Mouse (Mus musculus) heart, adult 2 months (tissue): ENCODE data around the gene Cep104. TPM values are rescaled to one million over a fixed set of nuclear protein-coding genes. Genes with fewer than 3 reads are reported as not detected.

Experiments
- DNase-seq, 2 experiments: peaks; one replicate each; pipeline ENCODE4 v3.0.0; 2021
- H3K27ac ChIP-seq: fragments of 200-600 bp; 2 replicates; pipeline ENCODE4 v1.8.1; 2022
- H3K27me3 ChIP-seq: fragments of 200-500 bp; 2 replicates; pipeline ENCODE4 v1.6.1; 2012; ENCODE audit warnings: mild to moderate bottlenecking, low read length, inconsistent platforms, mixed read lengths; ENCODE audit not compliant: control insufficient read depth, insufficient read depth
- H3K36me3 ChIP-seq: fragments of 200-500 bp; 2 replicates; pipeline ENCODE4 v1.6.1; 2012; ENCODE audit warnings: low read length, inconsistent platforms; ENCODE audit not compliant: control insufficient read depth, insufficient read depth
- H3K4me1 ChIP-seq: fragments of 200-500 bp; 2 replicates; pipeline ENCODE4 v1.6.1; 2011; ENCODE audit warnings: low read length; ENCODE audit not compliant: control insufficient read depth, insufficient read depth
- H3K4me3 ChIP-seq: fragments of 200-600 bp; 2 replicates; pipeline ENCODE4 v1.8.1; 2022
- H3K79me2 ChIP-seq: fragments of 200-500 bp; replicated peaks from 2 replicates; pipeline ENCODE4 v1.6.1; 2012; ENCODE audit warnings: mild to moderate bottlenecking, inconsistent platforms, low read length, moderate library complexity, mixed read lengths; ENCODE audit not compliant: control insufficient read depth, insufficient read depth
- H3K9ac ChIP-seq: fragments of 200-500 bp; 2 replicates; pipeline ENCODE4 v1.6.1; 2012; ENCODE audit warnings: low read depth, mild to moderate bottlenecking, control low read depth, inconsistent platforms, low read length, mixed read lengths
- CTCF ChIP-seq: fragments of 200-600 bp; IDR thresholded peaks from 2 replicates; pipeline ENCODE4 v1.8.1; 2022; ENCODE audit warnings: antibody characterized with exemption, mild to moderate bottlenecking, moderate library complexity
- EP300 ChIP-seq: fragments of 200-500 bp; IDR thresholded peaks from 2 replicates; pipeline ENCODE4 v1.6.1; 2011; ENCODE audit warnings: low read depth, low read length, control low read depth; ENCODE audit not compliant: insufficient read depth
- POLR2A ChIP-seq: fragments of 200-500 bp; IDR thresholded peaks from 2 replicates; pipeline ENCODE4 v1.6.1; 2011; ENCODE audit warnings: mild to moderate bottlenecking, low read depth, low read length, control low read depth; ENCODE audit not compliant: insufficient read depth
- WGBS: fragments of 180-500 bp; shearing (Covaris S2); methylation state at CpG from one replicate; pipeline ENCODE4 v1.1.7; 2018; 5-methylcytosine and 5-hydroxymethylcytosine counted together
- intact Hi-C: fragments of 180-260 bp; cut with DNase I; formaldehyde crosslinking; loops from one replicate; pipeline ENCODE4 v1.15.1; 2025
- polyA plus RNA-seq: library from polyadenylated mRNA; depleted of rRNA; stranded (reverse); fragments of >200 nt; gene quantifications from 2 replicates; pipeline ENCODE4 v1.2.3, GENCODE M21; 2012
- total RNA-seq, 2 experiments: library from RNA; stranded (reverse); gene quantifications; 2 replicates each; pipeline ENCODE4 v1.2.3; 2021

The Cep104 gene
- total and polyA plus RNA-seq, 3 experiments = 19.6 to 31.5 (median 28.1) TPM

GRCm38 (mm10) chr4:154024729-154025521 lies 49.9 kb downstream of the Cep104 start:
- no peaks in the 10 kb centered on the region for H3K4me1 ChIP-seq
- H3K36me3 ChIP-seq = no peaks in the 10 kb centered on the region
- no peaks in the 10 kb centered on the region for H3K79me2 ChIP-seq
- TF ChIP-seq POLR2A (no peak), CTCF (no peak), EP300 (no peak)
- H3K27ac ChIP-seq = peak overlapping the region; percentile 24; the same call in 1 of the 2 replicates
- peak overlapping the region; percentile 45 for H3K4me3 ChIP-seq
- no peaks in the 10 kb centered on the region for H3K27me3 ChIP-seq
- 51% methylated on average over 17 of the region's 17 CpGs for WGBS
- peak overlapping the region; percentile 1; the same call in 1 of the 2 replicates for H3K9ac ChIP-seq
- intact Hi-C loops = no loop called here
- DNase-seq = no peak

DNA sequence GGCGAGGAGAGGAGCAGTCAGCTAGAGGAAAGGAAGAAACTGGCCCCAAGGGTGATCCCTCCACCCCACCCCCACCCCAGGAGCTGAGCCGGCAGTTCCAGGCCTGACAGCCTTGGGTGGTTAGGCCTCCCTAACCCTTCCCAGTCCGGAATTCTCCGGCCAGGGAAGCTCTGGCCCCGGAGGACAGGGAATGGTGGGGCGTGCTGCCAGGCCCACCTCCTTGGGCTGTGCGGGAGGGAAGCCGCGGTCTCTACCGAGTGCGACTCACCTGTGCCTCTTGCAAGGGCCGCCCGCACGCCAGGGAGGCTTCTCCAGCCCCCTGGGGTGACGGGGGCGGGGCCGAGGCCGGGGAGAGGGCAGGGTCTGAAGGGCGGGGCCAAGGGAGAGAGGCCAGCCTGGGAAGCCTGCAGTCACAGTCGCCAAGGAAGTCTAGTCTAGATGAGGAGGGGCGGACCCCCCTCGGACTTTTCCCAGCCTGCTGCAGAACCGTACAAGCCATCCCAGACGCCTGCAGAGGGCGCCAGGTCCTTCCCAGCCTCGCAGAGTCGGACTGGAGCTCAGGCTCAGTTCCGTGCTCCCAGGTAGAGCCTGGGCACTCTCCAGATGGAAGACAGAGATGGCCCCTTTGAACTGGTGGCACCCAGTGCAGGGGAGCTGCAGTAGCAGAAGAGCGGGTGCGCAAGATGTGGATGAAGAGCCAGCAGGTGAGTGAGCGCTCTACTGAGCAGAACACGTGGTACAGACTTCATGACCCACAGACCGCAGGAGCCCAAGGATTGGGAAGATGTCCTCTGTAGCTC lies 50.8 kb downstream of the Cep104 start, which contains the start of gene Smim1:
Smim1 (minus strand) TSS at position 590 of the 800 bp plus-strand sequence.
- Histone ChIP-seq H3K4me1 (no peaks in the 10 kb centered on the region), H3K9ac (peak within 1 kb of the TSS; percentile 70), H3K4me3 (peak within 1 kb of the TSS; percentile 45), H3K27me3 (no peaks in the 10 kb centered on the region), H3K79me2 (no peaks in the 10 kb centered on the region), H3K36me3 (no peaks in the 10 kb centered on the region), H3K27ac (peak within 1 kb of the TSS; percentile 24; the same call in 1 of the 2 replicates)
- intact Hi-C loops = no loop called here
- WGBS = 5% methylated on average over 33 of the region's 33 CpGs
- TF ChIP-seq CTCF = peak; percentile 70
- TF ChIP-seq POLR2A = no peak
- TF ChIP-seq EP300 = no peak
- DNase-seq = peak; percentile 75 to 82

GRCm38 (mm10) chr4:154026441-154026761 lies 51.4 kb downstream of the Cep104 start:
- Histone ChIP-seq H3K4me1 (no peaks in the 10 kb centered on the region), H3K79me2 (no peaks in the 10 kb centered on the region), H3K27me3 (no peaks in the 10 kb centered on the region), H3K36me3 (no peaks in the 10 kb centered on the region), H3K27ac (no peak overlapping the region), H3K9ac (no peak overlapping the region), H3K4me3 (no peak overlapping the region)
- WGBS = 22% methylated on average over 2 of the region's 2 CpGs
- TF ChIP-seq POLR2A (no peak), CTCF (no peak), EP300 (no peak)
- intact Hi-C loops = no loop called here
- DNase-seq = no peak

DNA sequence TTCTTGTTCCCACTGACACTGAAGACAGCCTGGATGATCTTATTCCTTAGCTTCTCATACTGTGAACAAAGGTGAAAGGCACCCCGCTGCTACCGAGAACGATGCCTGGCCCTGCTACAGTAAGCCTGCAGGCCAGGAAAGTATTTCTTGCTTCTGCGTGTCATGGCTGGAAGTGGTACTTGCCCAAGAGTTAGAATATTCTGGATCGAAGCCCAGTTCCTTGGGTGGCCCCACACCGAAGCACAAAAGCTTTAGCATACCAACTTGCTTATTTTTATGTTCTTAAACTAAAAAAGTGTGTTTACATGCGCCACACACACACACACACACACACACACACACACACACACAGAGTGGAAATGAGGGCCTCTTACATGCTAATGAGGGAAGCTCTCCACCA lies 53.1 kb downstream of the Cep104 start:
- 67% methylated on average over 7 of the region's 7 CpGs for WGBS
- intact Hi-C loops = no loop called here

GRCm38 (mm10) chr4:154028646-154029045 lies 53.7 kb downstream of the Cep104 start:
- TF ChIP-seq EP300 = no peak
- no peak for TF ChIP-seq POLR2A
- TF ChIP-seq CTCF = peak; percentile 58
- no peaks in the 10 kb centered on the region for H3K79me2 ChIP-seq

More for the DNA sequence above, 53.1 kb downstream of the Cep104 start:
- no peaks in the 10 kb centered on the region for H3K79me2 ChIP-seq
- no peaks in the 10 kb centered on the region for H3K27me3 ChIP-seq
- no peak for DNase-seq
- H3K9ac ChIP-seq = no peak overlapping the region
- H3K4me1 ChIP-seq = no peaks in the 10 kb centered on the region
- H3K27ac ChIP-seq = no peak overlapping the region
- H3K36me3 ChIP-seq = no peaks in the 10 kb centered on the region
- TF ChIP-seq POLR2A = no peak
- TF ChIP-seq CTCF = no peak
- TF ChIP-seq EP300 = no peak
- no peak overlapping the region for H3K4me3 ChIP-seq

More at GRCm38 (mm10) chr4:154028646-154029045, 53.7 kb downstream of the Cep104 start:
- DNase-seq = no peak
- intact Hi-C loops = no loop called here
- Histone ChIP-seq H3K4me3 (no peak overlapping the region), H3K27ac (no peak overlapping the region), H3K36me3 (no peaks in the 10 kb centered on the region), H3K9ac (no peak overlapping the region), H3K27me3 (no peaks in the 10 kb centered on the region), H3K4me1 (no peaks in the 10 kb centered on the region)
